Mouse (Mus musculus) midbrain, embryonic 16.5 days (tissue): ENCODE results near the gene Cytl1. TPM values are rescaled to one million over a fixed set of nuclear protein-coding genes. Genes with fewer than 3 reads are reported as not detected.

Experiments used
- ATAC-seq: fragments of 200-750 bp; cut with Nextera tagmentation; 2 replicates; pipeline ENCODE4 v1.8.0; 2017; ENCODE audit warnings: moderate TSS enrichment
- H3K27ac ChIP-seq: fragments of 300-500 bp; sonication (generic); 2 replicates; pipeline ENCODE4 v1.5.1; 2014; ENCODE audit warnings: mild to moderate bottlenecking, low read length, mixed read lengths
- H3K27me3 ChIP-seq: fragments of 300-500 bp; sonication (generic); 2 replicates; pipeline ENCODE4 v1.6.1; 2014; ENCODE audit warnings: low read depth, low read length, mixed read lengths; ENCODE audit not compliant: control insufficient read depth, insufficient read depth
- H3K36me3 ChIP-seq: fragments of 300-500 bp; sonication (generic); 2 replicates; pipeline ENCODE4 v1.6.1; 2014; ENCODE audit warnings: mild to moderate bottlenecking, low read length, moderate library complexity, mixed read lengths; ENCODE audit not compliant: control insufficient read depth, insufficient read depth
- H3K4me1 ChIP-seq: fragments of 300-500 bp; sonication (generic); 2 replicates; pipeline ENCODE4 v1.6.1; 2014; ENCODE audit warnings: mild to moderate bottlenecking, low read length, mixed read lengths; ENCODE audit not compliant: control insufficient read depth, insufficient read depth
- H3K4me2 ChIP-seq: fragments of 300-500 bp; sonication (generic); 2 replicates; pipeline ENCODE4 v1.6.1; 2014; ENCODE audit warnings: mild to moderate bottlenecking, low read length, mixed read lengths
- H3K4me3 ChIP-seq: fragments of 300-500 bp; sonication (generic); 2 replicates; pipeline ENCODE4 v1.5.1; 2014; ENCODE audit warnings: low read depth, mild to moderate bottlenecking, low read length, moderate library complexity, mixed read lengths
- H3K9ac ChIP-seq: fragments of 300-500 bp; sonication (generic); 2 replicates; pipeline ENCODE4 v1.6.1; 2014; ENCODE audit warnings: low read depth, low read length, mixed read lengths
- H3K9me3 ChIP-seq: fragments of 300-500 bp; sonication (generic); replicated peaks from 2 replicates; pipeline ENCODE4 v1.6.1; 2014; ENCODE audit warnings: mild to moderate bottlenecking, low read length, mixed read lengths; ENCODE audit not compliant: control insufficient read depth, poor library complexity, severe bottlenecking
- WGBS: fragments of 180-500 bp; shearing (Covaris S2); extraction: QIAGEN DNeasy Blood & Tissue Kit; methylation state at CpG from one replicate; pipeline ENCODE4 v1.1.7; 2014; 5-methylcytosine and 5-hydroxymethylcytosine counted together
- polyA plus RNA-seq: library from polyadenylated mRNA; unstranded; fragments of >200 nt; fragmentation: Nextera tagmentation; extraction: Ambion mirVana; gene quantifications from 2 replicates; pipeline ENCODE4 v1.2.1, GENCODE M21; 2015

Cytl1 gene
- polyA plus RNA-seq, 1 experiment from 2014 or later = 0.21 TPM

- Histone ChIP-seq H3K9ac (peak within 1 kb of the TSS; percentile 89), H3K9me3 (no peaks in the 10 kb centered on the region), H3K4me1 (peaks cover 23% of the 10 kb centered on the region), H3K4me2 (peak within 1 kb of the TSS; percentile 49), H3K36me3 (peaks cover 5% of the 10 kb centered on the region; the same call in 1 of the 2 replicates), H3K4me3 (peak within 1 kb of the TSS; percentile 65), H3K27me3 (peaks cover 4% of the 10 kb centered on the region), H3K27ac (peak within 1 kb of the TSS; percentile 83)
- WGBS = under 1% methylated on average over 39 of the region's 40 CpGs
- ATAC-seq = peak; percentile 90
Measured at GRCm38 (mm10) chr5:37716505-37717372, 18.6 kb upstream of the Cytl1 start, which contains the start of gene Stk32b. Gene Stk32b, minus strand, starts transcription at chr5:37717171.

GRCm38 (mm10) chr5:37717384-37717963, 17.8 kb upstream of the Cytl1 start:
- no peaks in the 10 kb centered on the region for H3K9me3 ChIP-seq
- ATAC-seq = peak; percentile 79
- WGBS = under 1% methylated on average over 14 of the region's 14 CpGs
- H3K4me2 ChIP-seq = peak overlapping the region; percentile 49
- no peaks in the 10 kb centered on the region for H3K36me3 ChIP-seq
- peak overlapping the region; percentile 65 for H3K4me3 ChIP-seq
- H3K4me1 ChIP-seq = peaks cover 23% of the 10 kb centered on the region
- peak overlapping the region; percentile 83 for H3K27ac ChIP-seq
- H3K27me3 ChIP-seq = peaks cover 4% of the 10 kb centered on the region
- H3K9ac ChIP-seq = peak overlapping the region; percentile 89

- H3K27ac ChIP-seq = no peak overlapping the region
- no peak overlapping the region for H3K4me2 ChIP-seq
- no peak overlapping the region for H3K9ac ChIP-seq
- peaks cover 4% of the 10 kb centered on the region for H3K27me3 ChIP-seq
- no peak for ATAC-seq
- H3K36me3 ChIP-seq = no peaks in the 10 kb centered on the region
- H3K9me3 ChIP-seq = no peaks in the 10 kb centered on the region
- no peak overlapping the region for H3K4me3 ChIP-seq
- H3K4me1 ChIP-seq = peaks cover 9% of the 10 kb centered on the region
- WGBS = 28% methylated on average over 6 of the region's 6 CpGs
Measured at GRCm38 (mm10) chr5:37720670-37721069, 14.6 kb upstream of the Cytl1 start.

GRCm38 (mm10) chr5:37725220-37725886, 10.0 kb upstream of the Cytl1 start:
- no peak overlapping the region for H3K9ac ChIP-seq
- H3K4me1 ChIP-seq = peaks cover 4% of the 10 kb centered on the region; the same call in 1 of the 2 replicates
- H3K9me3 ChIP-seq = no peaks in the 10 kb centered on the region
- H3K27ac ChIP-seq = no peak overlapping the region
- no peak for ATAC-seq
- 72% methylated on average over 4 of the region's 4 CpGs for WGBS
- H3K4me3 ChIP-seq = no peak overlapping the region
- no peaks in the 10 kb centered on the region for H3K27me3 ChIP-seq
- no peak overlapping the region for H3K4me2 ChIP-seq
- no peaks in the 10 kb centered on the region for H3K36me3 ChIP-seq

GRCm38 (mm10) chr5:37730781-37731180, 4.5 kb upstream of the Cytl1 start:
- Histone ChIP-seq H3K36me3 (no peaks in the 10 kb centered on the region), H3K9me3 (no peaks in the 10 kb centered on the region), H3K4me2 (no peak overlapping the region), H3K27me3 (no peaks in the 10 kb centered on the region), H3K27ac (no peak overlapping the region), H3K4me3 (no peak overlapping the region), H3K9ac (no peak overlapping the region), H3K4me1 (no peaks in the 10 kb centered on the region)
- WGBS = 92% methylated on average over 2 of the region's 2 CpGs
- no peak for ATAC-seq

- H3K4me3 ChIP-seq = no peak overlapping the region
- no peak overlapping the region for H3K9ac ChIP-seq
- WGBS = 56% methylated on average over 7 of the region's 7 CpGs
- no peaks in the 10 kb centered on the region for H3K36me3 ChIP-seq
- H3K4me2 ChIP-seq = no peak overlapping the region
- no peak overlapping the region for H3K27ac ChIP-seq
- ATAC-seq = no peak
- no peaks in the 10 kb centered on the region for H3K27me3 ChIP-seq
- no peaks in the 10 kb centered on the region for H3K4me1 ChIP-seq
- no peaks in the 10 kb centered on the region for H3K9me3 ChIP-seq
Measured at GRCm38 (mm10) chr5:37736213-37736612, 894 bp downstream of the Cytl1 start.

GRCm38 (mm10) chr5:37743889-37744707, 8.8 kb downstream of the Cytl1 start:
- Histone ChIP-seq H3K9ac (no peak overlapping the region), H3K27ac (no peak overlapping the region), H3K9me3 (no peaks in the 10 kb centered on the region), H3K4me2 (no peak overlapping the region), H3K4me1 (no peaks in the 10 kb centered on the region), H3K4me3 (no peak overlapping the region), H3K36me3 (no peaks in the 10 kb centered on the region), H3K27me3 (no peaks in the 10 kb centered on the region)
- WGBS = 75% methylated on average over 13 of the region's 13 CpGs
- no peak for ATAC-seq

- no peaks in the 10 kb centered on the region for H3K9me3 ChIP-seq
- no peak overlapping the region for H3K4me3 ChIP-seq
- ATAC-seq = peak; percentile 91
- H3K4me2 ChIP-seq = no peak overlapping the region
- no peaks in the 10 kb centered on the region for H3K36me3 ChIP-seq
- H3K4me1 ChIP-seq = no peaks in the 10 kb centered on the region
- 66% methylated on average over 8 of the region's 8 CpGs for WGBS
- no peaks in the 10 kb centered on the region for H3K27me3 ChIP-seq
- H3K9ac ChIP-seq = no peak overlapping the region
- no peak overlapping the region for H3K27ac ChIP-seq
Measured at GRCm38 (mm10) chr5:37752027-37752967, 17.0 kb downstream of the Cytl1 start.
